Mouse (Mus musculus): Measurements from ENCODE around the gene Tacc2. TPM values are rescaled to one million over a fixed set of nuclear protein-coding genes. Genes with fewer than 3 reads are reported as not detected.

The Tacc2 gene
- polyA plus RNA-seq, 1 experiment from 2014 or later: 27.4 TPM

GRCm38 (mm10) chr7:130713319-130713718 lies 136.1 kb downstream of the Tacc2 start:
- Histone ChIP-seq H3K9ac (ENCODE audit: low read depth, low read length) (no peak overlapping the region), H3K4me1 (ENCODE audit: control insufficient read depth, insufficient read depth, low read length) (peaks cover 22% of the 10 kb centered on the region), H3K27ac (ENCODE audit: low read length) (no peak overlapping the region), H3K4me2 (ENCODE audit: low read depth, low read length) (no peak overlapping the region), H3K4me3 (ENCODE audit: low read length) (no peak overlapping the region), H3K36me3 (ENCODE audit: control insufficient read depth, insufficient read depth, low read length) (no peaks in the 10 kb centered on the region), H3K27me3 (replicated peaks; ENCODE audit: control insufficient read depth, insufficient read depth, low read length) (no peaks in the 10 kb centered on the region), H3K9me3 (ENCODE audit: control insufficient read depth, low read length) (no peaks in the 10 kb centered on the region)
- WGBS: 54% methylated on average over 6 of the region's 6 CpGs
- ATAC-seq: no peak

DNA sequence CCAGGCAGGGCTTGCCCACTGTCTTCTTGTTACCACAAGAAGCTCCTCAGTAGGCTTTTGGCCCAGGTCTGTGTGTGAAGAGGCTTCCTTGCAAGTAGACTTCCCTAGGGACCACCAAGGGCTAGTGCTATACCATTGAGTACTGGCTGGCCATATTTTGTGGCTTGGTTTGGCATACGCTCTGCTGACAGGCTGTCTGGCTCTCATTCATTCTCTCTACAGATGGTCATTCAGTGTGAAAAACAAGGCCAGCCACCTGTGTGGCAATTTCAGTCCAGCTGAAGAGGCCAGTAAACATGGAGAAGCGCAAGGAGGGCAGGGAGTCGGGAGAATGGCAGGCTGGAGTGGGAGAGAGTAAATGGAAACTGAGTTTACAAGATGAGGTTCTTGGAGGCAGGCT lies 138.2 kb downstream of the Tacc2 start:
- Histone ChIP-seq H3K9me3 (ENCODE audit: control insufficient read depth, low read length) (no peaks in the 10 kb centered on the region), H3K9ac (ENCODE audit: low read depth, low read length) (no peak overlapping the region), H3K27me3 (replicated peaks; ENCODE audit: control insufficient read depth, insufficient read depth, low read length) (no peaks in the 10 kb centered on the region), H3K36me3 (ENCODE audit: control insufficient read depth, insufficient read depth, low read length) (no peaks in the 10 kb centered on the region), H3K27ac (ENCODE audit: low read length) (no peak overlapping the region), H3K4me3 (ENCODE audit: low read length) (no peak overlapping the region), H3K4me1 (ENCODE audit: control insufficient read depth, insufficient read depth, low read length) (peaks cover 16% of the 10 kb centered on the region), H3K4me2 (ENCODE audit: low read depth, low read length) (no peak overlapping the region)
- ATAC-seq: no peak
- 84% methylated on average over 3 of the region's 3 CpGs for WGBS

DNA sequence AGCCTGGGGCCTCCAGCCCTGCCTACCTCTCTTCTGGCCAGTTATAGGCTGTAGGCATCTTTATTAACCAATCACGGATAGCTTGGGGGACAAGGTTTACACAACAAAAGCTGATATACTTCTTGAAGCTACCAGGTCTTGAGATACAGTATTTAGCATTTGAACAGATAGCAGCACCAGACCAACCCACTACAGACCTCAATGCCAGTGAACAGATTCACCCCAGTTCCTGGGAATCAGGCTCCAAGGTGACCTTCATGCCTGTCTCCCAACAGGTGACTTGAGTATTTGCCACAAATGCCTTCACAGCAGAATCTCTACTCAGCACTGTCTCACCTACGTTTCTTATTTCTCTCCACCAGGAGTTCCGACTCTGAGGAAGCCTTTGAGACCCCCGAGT lies 139.1 kb downstream of the Tacc2 start:
- Histone ChIP-seq H3K4me2 (ENCODE audit: low read depth, low read length) (no peak overlapping the region), H3K4me3 (ENCODE audit: low read length) (no peak overlapping the region), H3K36me3 (ENCODE audit: control insufficient read depth, insufficient read depth, low read length) (no peaks in the 10 kb centered on the region), H3K9ac (ENCODE audit: low read depth, low read length) (no peak overlapping the region), H3K9me3 (ENCODE audit: control insufficient read depth, low read length) (no peaks in the 10 kb centered on the region), H3K4me1 (ENCODE audit: control insufficient read depth, insufficient read depth, low read length) (peaks cover 12% of the 10 kb centered on the region), H3K27ac (ENCODE audit: low read length) (no peak overlapping the region), H3K27me3 (replicated peaks; ENCODE audit: control insufficient read depth, insufficient read depth, low read length) (no peaks in the 10 kb centered on the region)
- ATAC-seq: no peak
- 87% methylated on average over 4 of the region's 4 CpGs for WGBS

GRCm38 (mm10) chr7:130716989-130717388 lies 139.8 kb downstream of the Tacc2 start:
- ATAC-seq: no peak
- no peak overlapping the region for H3K27ac ChIP-seq (ENCODE audit: low read length)
- WGBS: 95% methylated on average over 6 of the region's 6 CpGs

GRCm38 (mm10) chr7:130719931-130720598 lies 142.8 kb downstream of the Tacc2 start:
- Histone ChIP-seq H3K4me1 (ENCODE audit: control insufficient read depth, insufficient read depth, low read length) (peaks cover 12% of the 10 kb centered on the region; the same call in 1 of the 2 replicates), H3K4me3 (ENCODE audit: low read length) (no peak overlapping the region), H3K9me3 (ENCODE audit: control insufficient read depth, low read length) (no peaks in the 10 kb centered on the region), H3K27me3 (replicated peaks; ENCODE audit: control insufficient read depth, insufficient read depth, low read length) (no peaks in the 10 kb centered on the region), H3K27ac (ENCODE audit: low read length) (peak overlapping the region; percentile 71), H3K4me2 (ENCODE audit: low read depth, low read length) (peak overlapping the region; percentile 34), H3K36me3 (ENCODE audit: control insufficient read depth, insufficient read depth, low read length) (no peaks in the 10 kb centered on the region; the same call in 1 of the 2 replicates), H3K9ac (ENCODE audit: low read depth, low read length) (0 out of 2 replicates have a peak overlapping the region, but pooled peaks have one; percentile 23)
- peak; percentile 63 for ATAC-seq
- WGBS: 34% methylated on average over 16 of the region's 16 CpGs

More at GRCm38 (mm10) chr7:130716989-130717388, 139.8 kb downstream of the Tacc2 start:
- Histone ChIP-seq H3K36me3 (ENCODE audit: control insufficient read depth, insufficient read depth, low read length) (no peaks in the 10 kb centered on the region), H3K4me1 (ENCODE audit: control insufficient read depth, insufficient read depth, low read length) (peaks cover 12% of the 10 kb centered on the region), H3K4me3 (ENCODE audit: low read length) (no peak overlapping the region), H3K9ac (ENCODE audit: low read depth, low read length) (no peak overlapping the region), H3K27me3 (replicated peaks; ENCODE audit: control insufficient read depth, insufficient read depth, low read length) (no peaks in the 10 kb centered on the region), H3K4me2 (ENCODE audit: low read depth, low read length) (no peak overlapping the region), H3K9me3 (ENCODE audit: control insufficient read depth, low read length) (no peaks in the 10 kb centered on the region)

DNA sequence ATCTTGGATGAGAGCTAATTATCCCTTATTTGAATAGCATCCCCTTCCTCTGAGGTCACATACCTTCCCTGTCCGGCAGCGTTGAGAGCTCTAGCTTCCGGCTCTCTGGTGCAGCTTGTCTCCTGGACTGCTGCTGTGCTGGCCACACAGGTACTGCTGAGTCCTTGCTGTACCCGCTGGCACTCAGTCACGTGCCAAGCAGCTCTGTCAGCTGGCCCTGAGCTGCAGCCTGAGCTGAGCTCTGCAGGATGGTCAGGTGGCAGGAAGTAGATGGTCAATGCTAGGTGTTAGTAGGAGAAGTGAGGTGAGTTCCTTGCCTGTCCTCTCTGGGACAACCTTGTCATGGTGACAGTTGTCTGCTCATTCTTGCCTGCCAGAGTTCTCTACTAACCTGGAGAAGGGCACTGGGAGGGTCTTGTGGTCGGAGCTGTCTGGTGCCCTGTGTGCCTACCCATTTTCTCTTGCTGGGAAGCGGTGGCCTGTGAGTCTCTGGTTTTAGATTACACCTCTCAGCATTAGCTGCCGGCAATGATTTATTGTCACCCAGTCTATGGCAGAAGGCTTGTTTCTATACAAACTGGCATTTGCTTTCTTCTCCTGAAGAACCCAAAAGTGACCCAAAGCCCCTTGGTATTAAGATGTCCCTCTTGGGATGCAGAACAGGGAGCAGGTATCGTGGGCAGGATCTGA lies 143.6 kb downstream of the Tacc2 start:
- H3K4me3 ChIP-seq (ENCODE audit: low read length): no peak overlapping the region
- no peaks in the 10 kb centered on the region for H3K9me3 ChIP-seq (ENCODE audit: control insufficient read depth, low read length)
- H3K4me1 ChIP-seq (ENCODE audit: control insufficient read depth, insufficient read depth, low read length): peaks cover 13% of the 10 kb centered on the region
- peaks cover 2% of the 10 kb centered on the region; the same call in 1 of the 2 replicates for H3K36me3 ChIP-seq (ENCODE audit: control insufficient read depth, insufficient read depth, low read length)
- H3K27ac ChIP-seq (ENCODE audit: low read length): no peak overlapping the region
- H3K4me2 ChIP-seq (ENCODE audit: low read depth, low read length): no peak overlapping the region
- no peak overlapping the region for H3K9ac ChIP-seq (ENCODE audit: low read depth, low read length)
- no peaks in the 10 kb centered on the region for H3K27me3 ChIP-seq (replicated peaks; ENCODE audit: control insufficient read depth, insufficient read depth, low read length)
- peak; percentile 48 for ATAC-seq
- WGBS: 68% methylated on average over 9 of the region's 9 CpGs

- Histone ChIP-seq H3K36me3 (ENCODE audit: control insufficient read depth, insufficient read depth, low read length) (peaks cover 14% of the 10 kb centered on the region), H3K9ac (ENCODE audit: low read depth, low read length) (no peak overlapping the region), H3K27me3 (replicated peaks; ENCODE audit: control insufficient read depth, insufficient read depth, low read length) (no peaks in the 10 kb centered on the region), H3K4me2 (ENCODE audit: low read depth, low read length) (no peak overlapping the region), H3K4me1 (ENCODE audit: control insufficient read depth, insufficient read depth, low read length) (peaks cover 22% of the 10 kb centered on the region), H3K9me3 (ENCODE audit: control insufficient read depth, low read length) (no peaks in the 10 kb centered on the region), H3K27ac (ENCODE audit: low read length) (peak overlapping the region; percentile 75), H3K4me3 (ENCODE audit: low read length) (no peak overlapping the region)
- 57% methylated on average over 3 of the region's 3 CpGs for WGBS
- no peak for ATAC-seq
Measured at GRCm38 (mm10) chr7:130726185-130726584, 148.9 kb downstream of the Tacc2 start.

DNA sequence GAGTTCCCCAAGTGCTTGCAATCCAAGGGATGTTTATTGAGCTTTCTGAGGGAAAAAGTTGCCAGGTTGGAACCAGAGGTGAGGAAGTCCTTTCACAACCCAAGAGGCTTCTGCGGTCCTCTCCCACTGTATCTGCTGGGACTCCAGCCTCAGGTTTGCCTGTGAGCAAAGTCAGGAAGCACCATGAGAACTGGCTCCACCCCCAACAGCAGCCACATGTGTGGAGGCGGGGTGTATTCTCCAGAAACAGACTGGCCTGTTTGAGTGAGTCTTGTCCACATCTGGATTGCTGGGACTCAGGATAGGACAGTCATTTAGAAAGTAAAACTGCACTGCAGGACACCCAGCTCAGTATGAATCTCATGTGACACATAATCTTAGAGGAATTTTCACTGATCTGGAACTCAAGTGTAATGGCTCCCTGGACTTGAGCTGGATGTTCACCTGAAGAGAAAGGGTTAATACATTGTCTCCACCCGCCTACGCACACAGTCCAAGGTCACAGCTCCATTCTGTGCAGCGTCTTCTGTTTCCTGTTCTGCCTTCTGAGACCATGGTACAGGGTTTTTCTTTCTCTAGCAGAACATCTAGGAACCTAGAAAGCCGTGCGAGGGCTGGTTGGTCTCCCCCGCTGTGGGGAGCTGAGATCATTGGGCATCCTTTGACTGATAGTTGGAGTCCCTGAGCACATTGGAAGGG lies 149.6 kb downstream of the Tacc2 start:
- Histone ChIP-seq H3K27me3 (replicated peaks; ENCODE audit: control insufficient read depth, insufficient read depth, low read length) (no peaks in the 10 kb centered on the region), H3K4me1 (ENCODE audit: control insufficient read depth, insufficient read depth, low read length) (peaks cover 22% of the 10 kb centered on the region), H3K27ac (ENCODE audit: low read length) (peak overlapping the region; percentile 75), H3K9me3 (ENCODE audit: control insufficient read depth, low read length) (no peaks in the 10 kb centered on the region), H3K4me2 (ENCODE audit: low read depth, low read length) (peak overlapping the region; percentile 37), H3K4me3 (ENCODE audit: low read length) (peak overlapping the region; percentile 11; the same call in 1 of the 2 replicates), H3K36me3 (ENCODE audit: control insufficient read depth, insufficient read depth, low read length) (peaks cover 14% of the 10 kb centered on the region), H3K9ac (ENCODE audit: low read depth, low read length) (no peak overlapping the region)
- 44% methylated on average over 8 of the region's 8 CpGs for WGBS
- peak; percentile 77 for ATAC-seq

GRCm38 (mm10) chr7:130727560-130727959 lies 150.3 kb downstream of the Tacc2 start:
- 68% methylated on average over 4 of the region's 4 CpGs for WGBS
- Histone ChIP-seq H3K4me1 (ENCODE audit: control insufficient read depth, insufficient read depth, low read length) (peaks cover 22% of the 10 kb centered on the region), H3K4me3 (ENCODE audit: low read length) (no peak overlapping the region), H3K9ac (ENCODE audit: low read depth, low read length) (no peak overlapping the region), H3K9me3 (ENCODE audit: control insufficient read depth, low read length) (no peaks in the 10 kb centered on the region), H3K27ac (ENCODE audit: low read length) (peak overlapping the region; percentile 75), H3K36me3 (ENCODE audit: control insufficient read depth, insufficient read depth, low read length) (peaks cover 14% of the 10 kb centered on the region), H3K4me2 (ENCODE audit: low read depth, low read length) (peak overlapping the region; percentile 37; the same call in 1 of the 2 replicates), H3K27me3 (replicated peaks; ENCODE audit: control insufficient read depth, insufficient read depth, low read length) (no peaks in the 10 kb centered on the region)
- peak; percentile 54 for ATAC-seq

Measured in intestine, embryonic 16.5 days (tissue).